Mouse (Mus musculus): ENCODE measurements around the gene Smok2a. TPM values are rescaled to one million over a fixed set of nuclear protein-coding genes. Genes with fewer than 3 reads are reported as not detected.
"Not testable (repeated sequence)": the region's sequence is repeated elsewhere in the genome, so short reads cannot be mapped to it uniquely, and the experiment has no call there.

Smok2a gene
- total and polyA plus RNA-seq, 3 experiments, result not detected

DNA sequence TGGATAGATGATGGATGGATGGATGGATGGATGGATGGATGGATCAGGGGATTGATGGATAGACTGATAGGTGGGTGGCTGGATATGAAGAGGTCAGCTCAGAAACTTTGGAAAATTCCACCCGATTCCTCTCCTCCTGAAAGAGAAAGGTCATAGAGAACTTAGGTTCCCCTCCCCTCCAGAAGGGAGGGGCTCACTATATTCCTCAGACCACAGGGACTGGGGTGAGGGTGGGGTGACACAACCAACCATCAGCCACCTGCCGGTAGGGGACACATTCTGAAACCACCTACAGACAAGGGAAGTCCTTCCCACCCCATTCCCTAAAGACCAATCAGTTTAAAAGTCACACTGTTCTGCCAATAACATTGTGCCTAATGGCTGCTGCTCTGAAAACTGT is 14.5 kb upstream of the Smok2a start:
- Histone ChIP-seq H3K4me1 (ENCODE audit: control insufficient read depth in 1 of 2, insufficient read depth in 2 of 2, low read length in 2 of 2) (no peaks in the 10 kb centered on the region), H3K9me3 (replicated peaks; ENCODE audit: insufficient read depth, low read length) (no peaks in the 10 kb centered on the region), H3K36me3 (ENCODE audit: control insufficient read depth in 1 of 2, insufficient read depth in 2 of 2, low read length in 2 of 2) (no peaks in the 10 kb centered on the region), H3K9ac (ENCODE audit: control insufficient read depth, low read depth, low read length, poor library complexity, severe bottlenecking) (no peak overlapping the region), H3K27ac (ENCODE audit: control insufficient read depth, low read depth, low read length) (no peak overlapping the region), H3K79me2 (ENCODE audit: control insufficient read depth, insufficient read depth, low read length, poor library complexity) (no peaks in the 10 kb centered on the region), H3K4me3 (ENCODE audit: control insufficient read depth in 1 of 2, insufficient read depth in 1 of 2, low read depth in 2 of 2, low read length in 2 of 2) (no peak overlapping the region), H3K27me3 (ENCODE audit: control insufficient read depth in 1 of 2, insufficient read depth in 2 of 2, low read length in 2 of 2) (no peaks in the 10 kb centered on the region)
- TF ChIP-seq ZMIZ1 (IDR thresholded peaks at IDR 0.05; ENCODE audit: low read depth, low read length), result no peak
- TF ChIP-seq USF2 (IDR thresholded peaks at IDR 0.05; ENCODE audit: borderline replicate concordance in 1 of 2, insufficient read depth in 1 of 2, low read depth in 1 of 2, low read length in 2 of 2), result no peak
- no peak for DNase-seq (ENCODE audit: low read depth, low spot score)

DNA sequence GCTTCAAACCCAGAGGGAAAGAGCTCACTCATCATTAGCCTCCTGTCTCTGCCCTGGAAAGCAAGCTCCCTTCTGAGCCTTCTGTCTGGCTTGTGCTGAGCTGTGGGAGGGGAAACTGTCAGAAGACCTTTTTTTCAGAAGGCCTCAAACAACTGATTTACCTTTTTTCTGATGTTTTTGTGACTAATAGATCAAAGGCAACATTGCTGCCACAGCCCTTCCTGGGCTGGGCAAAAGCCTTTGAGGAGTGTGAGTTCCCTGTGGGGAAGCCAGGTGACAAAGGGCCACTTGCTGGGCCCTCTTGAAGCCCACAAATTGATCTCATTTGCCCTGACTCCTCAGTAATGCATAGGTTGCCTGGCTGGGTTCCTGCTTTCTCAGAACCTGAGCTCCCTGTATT is 12.5 kb upstream of the Smok2a start:
- H3K27me3 ChIP-seq (ENCODE audit: control insufficient read depth in 1 of 2, insufficient read depth in 2 of 2, low read length in 2 of 2); H3K4me1 ChIP-seq (ENCODE audit: control insufficient read depth in 1 of 2, insufficient read depth in 2 of 2, low read length in 2 of 2); DNase-seq (ENCODE audit: low read depth, low spot score); H3K79me2 ChIP-seq (ENCODE audit: control insufficient read depth, insufficient read depth, low read length, poor library complexity); H3K9ac ChIP-seq (ENCODE audit: control insufficient read depth, low read depth, low read length, poor library complexity, severe bottlenecking); H3K4me3 ChIP-seq (ENCODE audit: control insufficient read depth in 1 of 2, insufficient read depth in 1 of 2, low read depth in 2 of 2, low read length in 2 of 2); H3K27ac ChIP-seq (ENCODE audit: control insufficient read depth, low read depth, low read length); H3K36me3 ChIP-seq (ENCODE audit: control insufficient read depth in 1 of 2, insufficient read depth in 2 of 2, low read length in 2 of 2); H3K9me3 ChIP-seq (replicated peaks; ENCODE audit: insufficient read depth, low read length): not testable (repeated sequence)

GRCm38 (mm10) chr17:13212136-13212850 is 8.7 kb upstream of the Smok2a start:
- Histone ChIP-seq H3K9me3 (replicated peaks; ENCODE audit: insufficient read depth, low read length) (no peaks in the 10 kb centered on the region), H3K4me3 (ENCODE audit: control insufficient read depth in 1 of 2, insufficient read depth in 1 of 2, low read depth in 2 of 2, low read length in 2 of 2) (no peak overlapping the region), H3K9ac (ENCODE audit: control insufficient read depth, low read depth, low read length, poor library complexity, severe bottlenecking) (no peak overlapping the region), H3K79me2 (ENCODE audit: control insufficient read depth, insufficient read depth, low read length, poor library complexity) (no peaks in the 10 kb centered on the region), H3K27me3 (ENCODE audit: control insufficient read depth in 1 of 2, insufficient read depth in 2 of 2, low read length in 2 of 2) (no peaks in the 10 kb centered on the region), H3K27ac (ENCODE audit: control insufficient read depth, low read depth, low read length) (no peak overlapping the region), H3K4me1 (ENCODE audit: control insufficient read depth in 1 of 2, insufficient read depth in 2 of 2, low read length in 2 of 2) (no peaks in the 10 kb centered on the region), H3K36me3 (ENCODE audit: control insufficient read depth in 1 of 2, insufficient read depth in 2 of 2, low read length in 2 of 2) (no peaks in the 10 kb centered on the region)
- no peak for TF ChIP-seq GABPA (IDR thresholded peaks at IDR 0.05; ENCODE audit: low read depth, low read length)
- TF ChIP-seq BHLHE40 (IDR thresholded peaks at IDR 0.05; ENCODE audit: borderline replicate concordance, low read depth, low read length), result no peak
- TF ChIP-seq MAZ (IDR thresholded peaks at IDR 0.05; ENCODE audit: low read depth, low read length), result no peak
- no peak for TF ChIP-seq CHD2 (IDR thresholded peaks at IDR 0.05; ENCODE audit: low read length)
- TF ChIP-seq CTCF (IDR thresholded peaks at IDR 0.05 in 2 of 3, conservative IDR thresholded peaks at IDR 0.05 in 1 of 3; ENCODE audit: control insufficient read depth in 1 of 3, insufficient read depth in 1 of 3, low read depth in 2 of 3, low read length in 3 of 3, poor library complexity in 1 of 3, severe bottlenecking in 1 of 3), result no peak
- no peak for TF ChIP-seq SIN3A (IDR thresholded peaks at IDR 0.05; ENCODE audit: low read length)
- no peak for TF ChIP-seq HCFC1 (IDR thresholded peaks at IDR 0.05; ENCODE audit: low read depth, low read length)
- no peak for TF ChIP-seq KAT2A (conservative IDR thresholded peaks at IDR 0.05; ENCODE audit: low read depth, low read length)
- TF ChIP-seq ZNF384 (IDR thresholded peaks at IDR 0.05; ENCODE audit: low read depth, low read length), result no peak
- no peak for DNase-seq (ENCODE audit: low read depth, low spot score)

Measured in MEL (cell line).